Mouse (Mus musculus): ENCODE measurements at regions not wholly inside any gene's neighbourhood (a gene's known extent, or its start where the extent isn't known, plus 50 kb on each side); places are given as distances from the start of the nearest gene placed in this dataset.

DNA sequence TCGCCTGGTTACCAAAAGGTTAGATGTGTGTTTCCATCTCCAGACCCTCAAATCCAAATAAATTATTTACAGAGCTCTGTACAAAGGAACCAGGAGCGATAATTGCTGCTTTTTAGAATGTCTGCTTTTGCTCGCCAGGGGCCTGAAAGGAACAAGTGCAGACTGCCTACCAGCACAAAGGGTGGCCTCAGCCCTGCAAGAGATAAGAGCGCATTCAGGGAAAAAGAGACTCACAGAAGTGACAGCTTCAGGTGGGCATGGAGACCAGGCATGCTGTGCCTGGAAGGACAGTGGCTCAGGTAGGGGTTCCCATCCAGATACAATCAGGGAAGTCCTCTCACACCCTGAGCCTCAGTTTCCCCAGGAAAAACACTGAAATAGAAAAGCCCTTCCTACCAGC lies 114.0 kb upstream of the D7Ertd443e start:
- ATAC-seq (ENCODE audit: low FRiP score, low read depth), result no peak
- no peak overlapping the region for H3K4me3 ChIP-seq
- no peaks in the 10 kb centered on the region for H3K36me3 ChIP-seq
- H3K4me2 ChIP-seq (replicated peaks), result no peak overlapping the region
- H3K27me3 ChIP-seq, result no peaks in the 10 kb centered on the region
- no peak overlapping the region for H3K27ac ChIP-seq (replicated peaks)
- peaks cover 10% of the 10 kb centered on the region; the same call in 1 of the 2 replicates for H3K4me1 ChIP-seq
- H3K9me3 ChIP-seq, result no peaks in the 10 kb centered on the region
- no peak overlapping the region for H3K9ac ChIP-seq (replicated peaks)
- 68% methylated on average over 4 of the region's 4 CpGs for WGBS

DNA sequence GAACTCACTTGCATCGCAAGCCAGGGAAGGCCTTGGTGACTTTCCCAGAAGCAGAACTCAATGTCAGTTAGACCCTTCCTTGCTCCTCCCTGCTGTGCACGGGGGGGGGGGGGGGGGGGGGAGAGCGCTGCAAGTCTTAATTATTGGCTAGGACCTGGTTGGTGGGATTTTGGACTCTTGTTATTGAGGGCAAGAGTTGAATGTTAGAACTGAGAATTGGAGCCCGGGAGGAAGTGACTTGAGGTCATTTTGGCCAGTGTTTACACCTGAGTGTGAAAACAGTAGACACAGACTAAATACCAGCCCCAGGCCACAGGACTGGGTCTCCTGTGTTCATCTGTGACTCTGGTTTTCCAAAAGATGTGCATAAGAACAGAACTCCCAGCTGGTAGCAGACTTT lies 114.7 kb upstream of the D7Ertd443e start:
- H3K27ac ChIP-seq (replicated peaks), result no peak overlapping the region
- peaks cover 10% of the 10 kb centered on the region; the same call in 1 of the 2 replicates for H3K4me1 ChIP-seq
- no peak for ATAC-seq (ENCODE audit: low FRiP score, low read depth)
- no peak overlapping the region for H3K9ac ChIP-seq (replicated peaks)
- WGBS, result 43% methylated on average over 4 of the region's 4 CpGs
- no peaks in the 10 kb centered on the region for H3K36me3 ChIP-seq
- no peak overlapping the region for H3K4me3 ChIP-seq
- no peak overlapping the region for H3K4me2 ChIP-seq (replicated peaks)
- no peaks in the 10 kb centered on the region for H3K9me3 ChIP-seq
- H3K27me3 ChIP-seq, result no peaks in the 10 kb centered on the region

DNA sequence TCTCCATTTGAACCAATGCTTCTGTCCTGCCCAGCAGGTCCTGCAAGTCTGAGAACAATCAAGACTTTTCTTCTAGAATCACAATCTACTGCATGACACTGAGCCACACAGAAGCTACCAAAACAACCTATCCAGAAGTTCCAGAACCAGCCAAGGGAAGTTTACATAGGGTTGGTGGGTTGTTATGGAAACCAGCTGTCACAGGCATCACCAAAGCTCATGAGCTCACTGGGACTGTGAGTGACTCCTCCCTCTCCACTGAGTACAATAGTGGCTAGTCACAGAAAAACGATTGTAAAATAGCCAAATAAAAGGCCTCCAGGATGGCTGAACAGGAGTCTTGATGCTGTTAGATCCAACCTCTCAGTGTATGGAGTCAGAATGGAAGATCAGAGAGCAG lies 115.6 kb upstream of the D7Ertd443e start:
- 10% methylated on average over 1 of the region's 1 CpGs for WGBS
- H3K36me3 ChIP-seq, result no peaks in the 10 kb centered on the region

DNA sequence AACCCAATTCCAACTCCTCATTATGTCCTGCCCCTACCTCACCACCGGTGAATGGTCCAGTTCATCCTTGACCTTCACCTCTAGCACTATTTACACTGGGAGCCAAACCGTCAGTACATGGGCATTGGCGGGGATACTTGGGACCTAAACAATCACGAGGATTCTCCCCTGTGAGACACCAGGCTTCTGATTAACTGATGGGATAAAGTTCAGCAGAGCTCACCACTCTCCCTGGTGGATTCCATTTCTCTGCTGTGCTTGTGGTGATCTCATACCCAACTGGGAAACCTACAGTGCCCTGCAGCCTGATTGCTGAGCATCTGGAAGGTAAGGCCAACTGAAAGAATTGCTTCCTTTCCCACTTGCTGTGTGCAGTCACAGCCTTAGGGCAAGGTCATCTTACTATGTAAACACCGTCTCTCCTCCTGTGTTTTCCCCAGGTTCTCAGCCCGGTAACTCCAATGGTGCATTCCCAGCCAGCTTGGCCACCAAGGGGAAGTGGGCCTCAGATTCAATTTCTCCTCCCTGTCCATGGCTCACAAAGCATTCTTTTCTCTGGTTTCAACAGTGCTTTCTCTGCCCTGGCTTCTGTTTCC lies 125.0 kb upstream of the D7Ertd443e start:
- no peak for ATAC-seq (ENCODE audit: low FRiP score, low read depth)
- Histone ChIP-seq H3K27me3 (no peaks in the 10 kb centered on the region), H3K4me3 (no peak overlapping the region), H3K4me2 (replicated peaks) (no peak overlapping the region), H3K4me1 (no peaks in the 10 kb centered on the region), H3K36me3 (no peaks in the 10 kb centered on the region), H3K9me3 (no peaks in the 10 kb centered on the region), H3K27ac (replicated peaks) (no peak overlapping the region), H3K9ac (replicated peaks) (no peak overlapping the region)
- 86% methylated on average over 6 of the region's 6 CpGs for WGBS

More for the DNA sequence above, 115.6 kb upstream of the D7Ertd443e start:
- Histone ChIP-seq H3K4me3 (no peak overlapping the region), H3K27me3 (no peaks in the 10 kb centered on the region), H3K9ac (replicated peaks) (no peak overlapping the region), H3K4me2 (replicated peaks) (no peak overlapping the region), H3K4me1 (peaks cover 10% of the 10 kb centered on the region; the same call in 1 of the 2 replicates), H3K27ac (replicated peaks) (no peak overlapping the region), H3K9me3 (no peaks in the 10 kb centered on the region)
- 0 out of 2 replicates have a peak, but pooled peaks have one; percentile 60 for ATAC-seq (ENCODE audit: low FRiP score, low read depth)

DNA sequence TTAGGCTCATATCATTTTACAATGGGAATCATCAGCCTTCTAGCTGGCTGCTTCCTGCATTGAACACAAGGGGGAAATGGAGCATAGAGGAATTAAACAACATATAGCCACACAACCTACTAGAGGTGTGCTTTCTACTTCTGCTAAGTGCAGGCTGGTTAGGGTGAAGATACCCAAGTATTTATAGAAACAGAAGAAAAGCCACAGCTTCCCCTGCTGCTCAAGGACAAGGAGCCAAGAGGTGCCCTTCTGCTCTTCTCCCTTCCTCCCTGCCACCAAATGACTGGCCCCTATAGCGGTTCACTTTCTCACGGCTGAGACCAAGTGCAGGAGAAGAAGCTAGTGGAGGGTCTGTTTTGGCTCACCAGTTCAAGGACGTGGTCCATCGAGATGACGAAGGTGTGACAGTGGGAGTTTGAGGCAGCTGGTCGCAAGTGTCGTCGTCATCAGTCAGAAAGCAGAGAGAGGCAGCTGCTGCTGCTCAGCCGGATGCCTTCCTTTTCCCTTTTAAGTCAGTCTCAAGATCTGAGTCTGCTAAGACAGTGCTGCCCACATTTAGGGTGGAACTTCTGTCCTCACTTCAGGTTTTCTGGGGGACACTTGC lies 134.0 kb upstream of the D7Ertd443e start:
- Histone ChIP-seq H3K36me3 (no peaks in the 10 kb centered on the region), H3K4me1 (no peaks in the 10 kb centered on the region), H3K27me3 (no peaks in the 10 kb centered on the region), H3K27ac (replicated peaks) (no peak overlapping the region), H3K4me2 (replicated peaks) (no peak overlapping the region), H3K9me3 (no peaks in the 10 kb centered on the region), H3K9ac (replicated peaks) (no peak overlapping the region), H3K4me3 (no peak overlapping the region)
- ATAC-seq (ENCODE audit: low FRiP score, low read depth), result no peak
- WGBS, result 91% methylated on average over 9 of the region's 9 CpGs

DNA sequence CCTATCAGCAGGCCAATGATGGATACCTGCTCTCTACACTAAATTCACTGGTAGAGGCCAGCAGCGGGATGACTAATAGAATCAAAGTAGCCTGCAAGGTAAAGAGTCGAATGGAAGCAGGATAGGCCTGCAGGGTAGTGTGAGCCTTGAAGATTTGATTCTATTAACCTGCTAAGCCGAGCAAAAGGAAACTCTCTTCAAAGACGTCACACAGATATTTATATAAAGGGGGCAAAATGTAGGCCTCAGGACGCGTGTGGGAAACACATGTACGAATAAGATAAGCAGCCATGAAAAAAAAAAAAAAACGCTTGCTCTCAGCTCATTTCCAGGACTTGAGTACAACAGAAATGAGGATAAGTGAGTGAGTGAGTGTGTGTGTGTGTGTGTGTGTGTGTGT lies 138.4 kb upstream of the D7Ertd443e start:
- ATAC-seq (ENCODE audit: low FRiP score, low read depth), result no peak
- H3K36me3 ChIP-seq, result no peaks in the 10 kb centered on the region
- 84% methylated on average over 8 of the region's 8 CpGs for WGBS
- no peaks in the 10 kb centered on the region for H3K9me3 ChIP-seq
- no peaks in the 10 kb centered on the region for H3K27me3 ChIP-seq
- no peaks in the 10 kb centered on the region for H3K4me1 ChIP-seq
- no peak overlapping the region for H3K27ac ChIP-seq (replicated peaks)
- H3K4me3 ChIP-seq, result no peak overlapping the region
- no peak overlapping the region for H3K4me2 ChIP-seq (replicated peaks)
- no peak overlapping the region for H3K9ac ChIP-seq (replicated peaks)

DNA sequence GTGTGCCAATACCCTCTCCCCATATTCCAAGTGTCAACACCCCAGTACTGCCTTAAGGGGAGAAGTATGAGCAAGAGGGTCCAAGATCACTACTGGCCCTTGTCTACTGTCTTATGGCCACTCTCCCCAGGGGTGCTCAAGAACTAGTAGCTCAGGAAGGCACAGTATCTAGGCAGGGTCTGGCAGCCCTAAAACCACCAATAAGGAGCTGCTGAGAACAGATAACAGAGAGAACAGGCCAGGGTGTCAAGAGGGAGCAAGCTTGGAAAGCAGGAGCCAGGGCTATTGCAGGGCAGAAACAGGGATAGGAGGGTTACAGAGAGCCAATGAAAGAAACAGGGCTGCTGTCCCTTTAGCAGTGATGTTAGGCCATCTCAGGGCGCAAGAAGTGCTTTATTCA lies 139.6 kb upstream of the D7Ertd443e start:
- H3K9me3 ChIP-seq, result no peaks in the 10 kb centered on the region
- no peak overlapping the region for H3K4me3 ChIP-seq

DNA sequence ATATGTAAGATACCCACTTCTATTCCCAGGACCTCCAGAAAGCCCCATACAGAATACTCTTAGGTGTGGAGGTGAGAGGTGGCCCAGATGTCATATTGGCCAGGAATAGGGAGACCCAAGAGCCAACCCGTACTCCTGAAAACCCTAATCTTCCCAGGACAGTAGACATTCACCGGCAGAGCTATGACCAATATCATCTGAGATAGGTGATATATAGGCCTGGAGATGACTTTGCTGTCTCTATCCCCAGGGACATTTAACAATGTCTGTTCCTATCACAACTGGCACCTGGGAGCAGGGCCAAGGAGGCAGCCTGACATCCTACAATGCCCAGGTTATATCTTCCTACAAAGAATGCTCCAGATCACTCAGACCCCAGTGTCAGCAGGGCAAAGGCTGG lies 140.0 kb upstream of the D7Ertd443e start:
- Histone ChIP-seq H3K4me3 (no peak overlapping the region), H3K9me3 (no peaks in the 10 kb centered on the region), H3K9ac (replicated peaks) (no peak overlapping the region), H3K4me2 (replicated peaks) (no peak overlapping the region), H3K36me3 (no peaks in the 10 kb centered on the region), H3K27ac (replicated peaks) (no peak overlapping the region), H3K4me1 (no peaks in the 10 kb centered on the region), H3K27me3 (no peaks in the 10 kb centered on the region)
- no peak for ATAC-seq (ENCODE audit: low FRiP score, low read depth)
- WGBS, result 95% methylated on average over 2 of the region's 2 CpGs

More for the DNA sequence above, 139.6 kb upstream of the D7Ertd443e start:
- 81% methylated on average over 1 of the region's 1 CpGs for WGBS
- no peak overlapping the region for H3K9ac ChIP-seq (replicated peaks)
- H3K27ac ChIP-seq (replicated peaks), result no peak overlapping the region
- H3K4me1 ChIP-seq, result no peaks in the 10 kb centered on the region
- H3K27me3 ChIP-seq, result no peaks in the 10 kb centered on the region
- H3K4me2 ChIP-seq (replicated peaks), result no peak overlapping the region
- no peak for ATAC-seq (ENCODE audit: low FRiP score, low read depth)
- no peaks in the 10 kb centered on the region for H3K36me3 ChIP-seq

DNA sequence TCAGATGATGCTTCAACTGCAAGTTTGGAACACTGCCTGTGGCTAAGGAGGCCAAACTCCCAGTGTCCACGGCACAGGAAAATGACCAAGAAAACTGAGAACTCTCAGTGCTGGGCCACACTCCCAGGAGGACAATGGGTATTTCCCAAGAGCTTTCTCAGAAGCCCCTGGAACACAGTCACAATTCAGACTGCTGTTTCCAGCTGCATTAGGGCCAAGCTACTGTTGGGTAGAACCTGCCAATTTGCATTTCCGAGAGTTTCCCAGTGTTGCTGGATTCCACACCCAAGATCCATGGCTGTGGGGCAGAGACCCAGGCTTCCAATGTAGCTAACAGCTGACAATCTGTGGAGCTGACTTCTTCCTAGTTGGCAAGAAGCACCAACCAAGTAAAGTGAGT lies 141.9 kb upstream of the D7Ertd443e start:
- WGBS, result 87% methylated on average over 2 of the region's 2 CpGs

DNA sequence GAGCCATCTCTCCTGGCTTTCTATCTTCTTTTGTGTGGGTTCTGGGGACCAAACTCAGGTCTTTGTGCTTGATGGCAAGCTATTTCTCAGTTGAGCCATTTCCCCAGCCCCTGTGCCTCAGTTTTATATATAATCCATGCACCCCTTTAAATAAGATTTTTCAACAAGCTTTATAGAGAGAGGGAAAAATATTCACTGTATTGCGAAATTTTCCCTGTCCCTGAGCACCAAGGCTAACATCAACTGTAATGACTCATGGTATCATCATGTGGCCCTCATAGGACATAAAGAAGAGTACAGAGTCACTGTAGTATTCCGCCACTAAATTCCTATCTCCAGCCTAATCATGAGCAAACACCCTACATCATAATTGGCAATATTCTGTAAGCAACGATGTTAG lies 142.4 kb upstream of the Dock1 start:
- Histone ChIP-seq H3K4me3 (no peak overlapping the region), H3K27ac (replicated peaks) (no peak overlapping the region), H3K4me1 (no peaks in the 10 kb centered on the region), H3K27me3 (no peaks in the 10 kb centered on the region), H3K9me3 (no peaks in the 10 kb centered on the region), H3K9ac (replicated peaks) (no peak overlapping the region), H3K4me2 (replicated peaks) (no peak overlapping the region), H3K36me3 (no peaks in the 10 kb centered on the region)
- ATAC-seq (ENCODE audit: low FRiP score, low read depth), result no peak
- 88% methylated on average over 3 of the region's 3 CpGs for WGBS

More for the DNA sequence above, 141.9 kb upstream of the D7Ertd443e start:
- no peaks in the 10 kb centered on the region for H3K9me3 ChIP-seq
- no peaks in the 10 kb centered on the region for H3K27me3 ChIP-seq
- no peaks in the 10 kb centered on the region for H3K4me1 ChIP-seq
- ATAC-seq (ENCODE audit: low FRiP score, low read depth), result no peak
- H3K4me3 ChIP-seq, result no peak overlapping the region
- no peaks in the 10 kb centered on the region for H3K36me3 ChIP-seq
- H3K4me2 ChIP-seq (replicated peaks), result no peak overlapping the region
- no peak overlapping the region for H3K9ac ChIP-seq (replicated peaks)
- H3K27ac ChIP-seq (replicated peaks), result no peak overlapping the region

DNA sequence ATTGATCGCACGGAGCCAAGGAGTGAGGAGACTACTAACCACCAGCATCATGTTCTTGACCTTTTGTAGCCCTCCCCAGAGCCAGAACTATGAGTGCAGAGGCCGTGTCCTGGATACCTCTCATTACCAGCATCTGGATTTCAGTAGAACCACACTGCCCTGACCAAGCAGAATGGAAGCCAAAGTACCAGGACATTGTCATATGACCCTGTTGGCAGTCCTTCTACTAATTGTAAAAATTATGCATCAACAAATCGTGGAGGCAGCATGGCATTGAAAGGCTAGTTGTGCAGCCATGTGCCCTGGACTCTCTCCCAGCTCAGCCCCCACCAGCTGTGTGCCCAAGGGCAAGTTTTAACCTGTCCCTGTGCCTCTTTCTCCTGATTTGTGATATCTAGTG lies 135.6 kb upstream of the Dock1 start:
- ATAC-seq (ENCODE audit: low FRiP score, low read depth), result no peak
- Histone ChIP-seq H3K27me3 (no peaks in the 10 kb centered on the region), H3K27ac (replicated peaks) (no peak overlapping the region), H3K4me2 (replicated peaks) (no peak overlapping the region), H3K9me3 (no peaks in the 10 kb centered on the region), H3K4me1 (no peaks in the 10 kb centered on the region), H3K9ac (replicated peaks) (no peak overlapping the region), H3K4me3 (no peak overlapping the region), H3K36me3 (no peaks in the 10 kb centered on the region)
- WGBS, result 77% methylated on average over 4 of the region's 4 CpGs

DNA sequence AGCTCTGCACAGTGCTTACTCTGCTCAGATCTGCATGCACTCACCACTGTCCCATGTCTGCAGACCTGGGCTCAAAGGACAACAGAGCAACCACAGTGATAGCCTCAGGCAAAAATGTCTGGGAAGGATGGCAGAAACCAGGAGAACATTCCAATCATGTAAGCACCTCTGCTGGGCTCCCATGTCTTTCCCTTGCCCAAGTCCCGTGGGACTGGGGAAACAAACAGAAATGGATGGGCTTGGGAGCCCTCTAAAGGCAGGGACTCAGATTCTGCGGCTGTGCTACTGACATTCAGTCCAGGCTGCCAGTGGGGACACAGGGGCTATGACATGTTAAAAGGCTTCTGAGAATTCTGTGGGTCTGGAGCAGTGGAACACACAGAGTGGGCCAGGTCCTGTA lies 128.8 kb upstream of the Dock1 start:
- Histone ChIP-seq H3K27me3 (0 out of 2 replicates have a peak, but pooled peaks cover 6% of the 10 kb centered on the region), H3K36me3 (no peaks in the 10 kb centered on the region), H3K4me1 (no peaks in the 10 kb centered on the region), H3K4me3 (no peak overlapping the region), H3K9me3 (no peaks in the 10 kb centered on the region), H3K9ac (replicated peaks) (no peak overlapping the region), H3K27ac (replicated peaks) (no peak overlapping the region), H3K4me2 (replicated peaks) (no peak overlapping the region)
- WGBS, result 63% methylated on average over 2 of the region's 2 CpGs
- ATAC-seq (ENCODE audit: low FRiP score, low read depth), result no peak

DNA sequence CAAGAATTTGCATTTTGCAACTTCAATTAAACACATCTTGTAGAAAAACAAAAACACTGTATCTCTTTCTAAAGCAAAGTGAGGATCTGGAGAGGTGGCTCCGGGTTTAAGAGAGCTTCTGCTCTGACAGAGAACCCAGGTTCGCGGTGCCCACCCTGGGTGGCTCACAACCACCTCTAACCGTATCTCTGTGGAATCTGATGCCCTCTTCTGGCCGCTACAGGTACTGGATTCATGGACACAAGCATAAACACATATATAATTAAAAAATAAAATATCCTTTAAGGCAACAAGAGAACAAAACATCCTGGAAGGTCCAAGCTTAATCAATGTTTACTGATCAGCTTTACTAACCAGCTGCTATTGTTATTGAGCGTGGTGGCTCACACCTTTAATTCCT lies 124.3 kb upstream of the Dock1 start:
- no peak overlapping the region for H3K9ac ChIP-seq (replicated peaks)
- no peak overlapping the region for H3K27ac ChIP-seq (replicated peaks)
- no peaks in the 10 kb centered on the region for H3K36me3 ChIP-seq
- H3K9me3 ChIP-seq, result no peaks in the 10 kb centered on the region
- peaks cover 6% of the 10 kb centered on the region; the same call in 1 of the 2 replicates for H3K27me3 ChIP-seq
- WGBS, result 77% methylated on average over 6 of the region's 6 CpGs
- peaks cover 7% of the 10 kb centered on the region for H3K4me1 ChIP-seq
- H3K4me2 ChIP-seq (replicated peaks), result no peak overlapping the region
- H3K4me3 ChIP-seq, result no peak overlapping the region
- no peak for ATAC-seq (ENCODE audit: low FRiP score, low read depth)
